Mouse (Mus musculus): Measurements from ENCODE around the gene Kat14. TPM values are rescaled to one million over a fixed set of nuclear protein-coding genes. Genes with fewer than 3 reads are reported as not detected.
A peak's percentile ranks its signal among the peaks of the same experiment; 100 is the strongest.

The Kat14 gene
- total RNA-seq, 1 experiment from 2014 or later = 25.3 TPM

DNA sequence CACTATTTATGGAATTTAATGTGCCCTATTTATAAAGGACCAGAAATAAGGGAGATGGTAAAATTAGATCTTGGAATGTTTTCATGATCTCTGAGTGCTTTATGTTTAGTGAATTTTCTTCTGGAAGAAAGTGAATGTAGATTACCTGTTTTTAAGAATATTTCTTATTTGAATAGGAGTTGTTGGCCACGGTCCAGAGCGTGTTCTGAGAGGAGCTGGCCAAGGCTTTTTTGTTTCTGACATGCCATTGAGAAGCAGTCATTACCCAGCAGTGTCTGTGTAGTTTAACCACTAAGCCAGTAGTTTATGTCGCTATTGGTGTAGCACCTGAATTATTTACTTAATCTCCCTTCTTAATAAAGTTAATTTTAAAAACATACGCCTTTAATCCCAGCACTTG lies 13.0 kb downstream of the Kat14 start:
- DNase-seq = no peak

DNA sequence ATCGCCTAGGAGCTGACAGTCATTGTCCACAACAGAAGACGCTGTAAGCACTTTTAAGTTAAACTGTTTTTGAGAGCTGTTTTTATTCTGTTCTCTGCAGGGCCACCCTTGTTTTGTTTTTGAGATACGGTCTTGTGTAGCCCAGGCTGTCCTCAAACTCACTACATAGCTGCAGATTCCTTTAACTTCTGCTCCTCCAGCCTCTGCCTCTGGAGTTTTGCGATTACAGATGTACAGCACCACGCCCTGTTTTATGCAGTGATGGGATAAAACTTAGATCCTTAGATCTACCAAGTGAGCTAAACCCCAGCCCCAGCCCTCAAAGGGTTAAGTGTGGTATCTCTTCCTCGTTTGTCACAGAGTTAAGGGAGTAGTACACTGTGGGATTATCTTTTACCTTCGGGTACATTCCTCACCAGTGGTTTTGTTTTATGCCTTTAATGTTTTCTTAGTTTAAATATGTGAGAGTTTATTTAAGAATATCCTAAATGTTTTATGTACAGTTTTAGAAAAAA lies 13.9 kb downstream of the Kat14 start:
- no peak for DNase-seq

DNA sequence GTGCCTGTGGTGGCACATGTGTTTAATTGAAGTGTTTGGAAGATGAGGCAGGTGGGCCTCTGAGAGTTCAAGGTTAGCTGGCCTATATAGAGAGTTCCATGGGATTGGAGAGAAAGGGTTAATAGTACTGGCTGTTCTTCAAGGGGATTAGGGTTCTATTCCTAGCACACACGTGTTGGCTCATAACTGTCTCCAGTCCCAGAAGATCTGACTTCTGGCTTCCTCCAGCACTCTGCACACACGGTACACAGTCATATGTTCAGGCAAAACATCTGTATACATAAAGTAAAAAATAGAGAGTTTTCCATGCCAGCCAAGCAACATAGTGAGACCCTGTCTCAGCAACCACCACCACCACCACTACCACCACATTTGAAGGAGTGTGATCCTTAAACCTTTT lies 17.5 kb downstream of the Kat14 start:
- no peak for DNase-seq

DNA sequence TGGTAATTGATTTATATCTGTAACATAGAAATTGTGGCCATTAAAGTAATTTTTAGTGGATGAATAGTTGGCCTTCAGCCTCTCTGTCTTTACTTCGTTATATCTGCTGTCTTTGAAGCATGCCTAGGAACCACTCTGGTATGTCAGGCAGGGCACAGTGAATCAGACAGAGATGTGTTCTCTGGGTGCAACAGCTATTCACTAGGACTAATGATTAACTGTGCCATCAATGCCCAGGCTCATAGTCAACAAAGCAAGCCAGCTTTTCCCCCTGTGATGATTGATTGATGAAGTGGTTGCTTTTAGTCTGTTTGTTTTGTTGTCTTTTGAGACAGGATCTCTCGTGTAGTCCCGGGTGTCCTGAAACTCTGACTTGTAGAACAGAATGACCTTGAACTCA lies 19.6 kb downstream of the Kat14 start:
- no peak for DNase-seq

DNA sequence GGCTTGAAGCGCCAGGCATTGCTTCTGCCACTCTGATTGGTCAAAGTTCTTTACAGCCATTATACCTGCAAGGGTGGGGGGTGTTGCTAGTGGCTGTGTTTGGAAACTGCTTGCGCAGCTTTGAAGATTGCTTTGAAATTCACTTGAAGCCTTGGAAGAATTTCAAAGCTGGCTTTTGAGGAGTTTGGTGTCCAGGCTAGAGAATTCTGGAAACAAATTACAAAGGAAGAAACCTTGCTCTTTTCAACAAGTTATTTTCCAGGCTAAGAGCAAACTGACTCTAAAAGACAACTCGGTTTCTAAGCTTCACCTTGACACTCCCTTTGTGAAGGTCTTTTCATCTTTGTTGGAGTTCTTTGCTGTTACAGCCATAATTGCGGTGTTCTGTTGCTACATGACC lies 30.7 kb downstream of the Kat14 start:
- no peak for DNase-seq

DNA sequence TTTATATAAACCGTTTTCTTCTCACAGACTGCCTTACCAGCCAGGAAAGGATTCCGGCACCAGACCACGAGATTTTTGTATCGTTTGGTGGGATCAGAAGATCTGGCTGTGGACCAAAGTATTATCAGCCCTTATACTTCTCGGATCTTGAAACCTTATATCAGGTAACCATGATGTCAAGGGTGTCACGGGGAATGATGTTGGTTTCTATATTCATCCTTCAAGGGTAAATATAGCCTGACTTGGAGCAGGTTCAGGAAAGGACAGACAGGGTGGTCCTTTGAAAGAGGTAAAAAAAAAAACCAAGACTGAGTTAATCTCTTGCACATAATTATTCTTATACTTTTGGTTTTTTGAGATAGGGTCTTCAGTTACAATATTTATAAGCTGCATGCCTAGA lies 31.9 kb downstream of the Kat14 start:
- no peak for DNase-seq

DNA sequence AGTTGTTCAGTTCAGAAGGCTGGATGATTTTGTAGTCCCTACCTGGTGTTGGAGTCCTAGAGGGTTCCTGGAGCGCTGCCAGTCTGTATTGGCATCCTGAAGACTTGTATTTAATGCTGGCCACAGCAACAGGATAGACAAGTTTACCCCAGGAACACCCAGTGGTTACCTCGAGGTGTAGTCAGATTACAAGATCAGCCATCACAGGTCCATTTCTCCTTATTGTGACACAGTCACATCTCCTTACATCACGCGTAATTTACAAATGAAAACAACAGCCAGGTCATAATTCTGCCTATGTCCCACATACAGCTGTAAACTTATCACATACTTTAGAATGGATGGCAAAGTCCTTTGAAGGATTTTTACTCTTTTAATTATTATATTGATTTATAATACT lies 40.3 kb downstream of the Kat14 start:
- no peak for DNase-seq

DNA sequence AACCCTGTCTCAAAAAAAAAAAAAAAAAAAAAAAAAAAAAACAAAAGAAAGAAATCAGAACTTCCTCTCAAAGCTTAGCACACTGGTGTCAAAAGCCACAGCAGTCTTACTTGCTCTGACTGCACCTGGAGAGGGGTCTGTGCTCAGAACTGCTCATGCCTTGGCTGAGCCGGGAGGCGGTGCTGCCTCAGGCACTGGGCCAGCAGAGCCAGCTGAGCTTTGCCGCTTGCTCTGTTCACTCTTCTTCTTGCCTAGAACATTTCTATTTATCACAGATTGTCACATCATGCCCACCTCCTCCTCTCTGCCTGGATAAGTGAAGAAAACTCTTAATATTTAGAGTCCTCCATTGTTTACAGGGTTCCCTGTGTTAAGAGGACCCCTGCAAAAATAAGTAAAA lies 41.8 kb downstream of the Kat14 start:
- DNase-seq = no peak

DNA sequence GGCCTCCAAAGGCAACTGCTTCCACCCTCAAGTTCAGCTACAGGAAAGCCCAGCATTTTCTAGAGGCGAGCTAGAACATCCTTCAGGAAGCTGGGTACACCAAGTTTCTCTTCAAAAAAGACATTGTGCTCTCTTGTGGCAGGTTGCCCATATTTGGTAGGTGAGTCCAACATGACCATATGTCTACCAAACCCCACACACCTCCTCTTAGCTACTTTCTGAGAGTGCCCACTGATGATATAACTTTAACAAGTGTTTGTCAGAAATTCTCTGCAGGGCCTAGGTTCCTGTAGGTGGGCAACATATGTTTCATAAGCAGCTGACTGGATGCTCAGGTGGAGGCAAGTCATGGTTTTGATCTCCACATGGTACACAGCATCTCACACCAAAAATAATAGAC lies 45.9 kb downstream of the Kat14 start:
- no peak for DNase-seq

DNA sequence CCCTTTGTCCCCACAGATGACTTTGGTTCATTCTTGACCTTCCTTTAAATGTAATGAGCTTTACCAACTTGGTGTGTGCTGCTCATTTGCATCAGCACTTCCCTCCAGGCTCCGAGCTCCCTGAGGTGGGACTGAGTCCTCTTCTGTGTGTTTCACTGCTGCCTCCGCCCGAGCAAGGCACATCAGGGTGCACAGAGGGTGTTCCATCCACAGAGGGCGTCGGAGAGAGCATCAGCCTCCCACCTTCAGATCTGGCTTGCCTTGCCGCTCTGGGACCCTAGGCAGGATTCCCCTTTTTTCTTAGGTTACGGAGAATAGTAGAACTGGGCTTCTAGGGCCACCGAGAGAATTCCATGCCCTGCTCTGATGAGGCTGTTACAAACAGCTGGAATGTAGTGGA lies 48.1 kb downstream of the Kat14 start:
- no peak for DNase-seq

DNA sequence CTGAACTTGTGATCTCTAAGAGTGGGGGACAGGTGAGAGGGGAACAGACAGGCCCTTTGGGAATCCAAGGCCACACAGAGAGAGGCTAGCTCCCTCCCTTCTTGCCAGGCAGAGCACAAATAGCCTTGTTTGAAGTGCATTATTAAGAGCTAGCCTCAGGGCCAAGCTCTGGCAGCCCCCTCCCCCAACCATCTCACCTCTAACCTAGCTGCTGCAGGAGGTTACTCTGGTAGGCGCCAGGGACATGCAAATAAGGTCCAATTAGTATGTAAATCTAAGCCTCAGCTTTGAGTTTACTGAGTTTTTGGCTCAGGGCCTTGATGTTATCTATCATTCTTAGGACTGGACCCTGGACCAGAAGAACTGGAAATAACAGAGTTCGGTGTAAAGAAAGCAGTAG lies 49.3 kb downstream of the Kat14 start:
- no peak for DNase-seq

DNA sequence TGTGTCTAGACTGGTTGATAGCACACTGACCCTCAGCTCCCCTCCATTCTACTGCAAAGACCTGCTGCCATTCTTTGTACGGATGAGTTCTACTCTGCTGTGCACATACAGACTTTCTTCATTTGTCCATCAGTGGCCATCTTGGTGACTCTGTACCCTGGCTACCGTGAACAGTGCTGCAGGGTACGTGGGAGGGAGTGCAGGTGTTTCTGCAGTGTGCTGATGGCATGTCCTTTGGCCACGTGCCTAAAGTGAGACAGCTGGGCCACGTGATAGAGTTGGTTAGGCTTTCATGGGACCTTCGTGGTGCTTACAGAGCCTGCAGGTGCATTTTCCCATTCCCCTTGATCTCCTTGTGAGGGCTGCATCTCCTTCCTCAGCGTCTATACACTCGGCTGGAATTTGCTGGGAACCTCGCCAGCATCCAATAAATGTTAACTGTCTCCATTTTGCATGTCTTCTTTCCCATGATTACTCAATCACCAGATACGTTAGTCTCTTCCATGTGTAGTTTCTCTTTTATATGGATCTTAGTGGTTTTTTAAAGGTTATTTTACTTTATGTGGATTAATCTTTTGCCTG lies 53.4 kb downstream of the Kat14 start:
- no peak for DNase-seq

DNA sequence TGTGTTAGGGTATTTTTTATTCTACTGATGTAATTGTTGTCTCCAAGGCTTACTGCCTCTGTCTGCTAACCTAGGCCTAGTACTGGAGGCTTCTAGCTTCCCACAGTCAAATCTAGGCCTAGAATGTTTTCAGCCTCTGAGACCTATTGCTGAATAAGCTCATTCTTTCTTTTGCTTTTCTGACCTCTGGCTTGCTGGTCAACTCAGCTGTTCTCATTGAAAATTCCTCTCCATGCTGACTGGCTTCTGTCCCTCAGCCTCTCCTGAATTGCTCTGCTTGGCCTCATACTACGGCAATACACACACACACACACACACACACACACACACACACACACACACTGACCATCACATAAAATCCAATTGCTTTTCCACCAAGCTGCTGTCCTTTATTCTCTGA lies 57.0 kb downstream of the Kat14 start:
- no peak for DNase-seq

DNA sequence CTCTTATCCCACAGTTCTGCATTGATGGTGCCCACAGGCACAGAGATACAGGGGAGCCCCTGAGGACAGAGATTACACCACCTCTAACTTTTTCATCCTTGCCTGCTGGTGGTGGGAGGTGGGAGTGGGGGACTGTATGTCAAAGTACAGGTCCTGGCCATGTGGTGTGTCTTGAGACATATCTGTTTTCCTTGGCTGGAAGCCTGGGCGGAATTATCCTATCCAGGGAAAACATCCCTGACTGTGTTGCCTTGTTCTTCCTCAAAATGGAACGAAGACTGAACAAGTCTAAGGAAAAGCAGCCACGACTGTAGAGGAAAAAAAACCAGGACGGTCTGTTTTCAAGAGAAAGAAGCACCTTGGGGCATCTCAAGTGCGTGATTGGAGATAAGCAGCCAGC lies 59.1 kb downstream of the Kat14 start:
- no peak for DNase-seq

DNA sequence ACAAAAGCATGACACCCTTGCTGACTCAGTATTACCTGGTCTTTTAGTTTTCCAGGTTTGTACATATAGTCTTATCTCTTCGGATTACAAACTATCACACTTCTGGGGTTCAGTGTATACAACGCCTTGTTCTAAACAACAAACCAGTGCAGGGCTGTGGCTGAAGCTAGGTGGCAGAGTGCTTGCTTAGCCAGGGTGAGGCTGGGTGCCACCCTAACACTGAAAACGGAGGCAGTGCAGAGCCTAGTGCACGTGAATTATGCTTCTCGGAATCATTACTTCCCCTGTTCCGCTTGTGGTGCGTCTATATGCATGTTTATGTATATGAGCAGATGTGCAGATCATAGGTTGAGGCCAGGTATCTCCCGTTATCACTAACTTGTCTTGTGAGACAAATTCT lies 59.9 kb downstream of the Kat14 start:
- no peak for DNase-seq

DNA sequence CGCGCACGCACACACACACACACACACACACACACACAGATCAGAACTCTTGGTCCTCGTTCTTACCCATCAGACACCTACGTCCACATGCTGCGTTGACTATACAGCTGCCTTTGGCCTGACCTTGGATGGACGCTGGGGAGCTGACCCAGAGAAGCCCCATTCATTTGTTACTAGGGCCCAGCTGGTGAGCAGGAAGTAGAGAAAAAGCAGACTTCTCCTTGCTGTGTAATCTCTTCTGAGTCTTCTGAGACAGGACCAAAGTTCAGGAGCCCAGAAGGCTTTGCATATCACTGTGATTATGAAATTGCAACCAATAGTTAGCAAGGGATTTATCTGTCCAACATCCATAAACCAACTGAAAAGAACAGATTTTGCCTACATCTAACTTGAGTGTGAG lies 60.4 kb downstream of the Kat14 start:
- no peak for DNase-seq

DNA sequence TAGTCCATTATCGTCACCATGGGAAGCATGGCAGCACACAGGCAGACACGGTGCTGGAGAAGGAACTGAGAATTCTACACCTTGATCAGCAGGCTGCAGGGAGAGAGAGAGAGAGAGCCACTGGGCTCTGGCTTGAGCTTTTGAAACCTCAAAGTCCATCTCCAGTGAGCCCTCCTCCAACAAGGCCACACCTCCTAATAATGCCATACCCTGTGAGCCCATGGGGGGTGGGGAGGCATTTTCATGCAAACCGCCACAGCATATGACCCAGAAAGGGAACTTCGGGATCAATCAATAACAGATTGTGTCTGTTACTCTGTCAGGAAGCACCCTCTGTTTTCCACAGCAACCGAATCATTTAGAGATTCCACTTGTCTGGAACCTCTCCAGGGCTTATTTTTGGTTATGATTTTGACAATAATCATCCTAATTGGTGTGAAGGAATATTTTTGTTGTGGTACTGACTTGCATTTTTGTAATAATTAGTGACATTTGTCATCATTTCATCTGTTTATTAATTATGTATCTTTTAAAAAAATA lies 62.6 kb downstream of the Kat14 start:
- no peak for DNase-seq

DNA sequence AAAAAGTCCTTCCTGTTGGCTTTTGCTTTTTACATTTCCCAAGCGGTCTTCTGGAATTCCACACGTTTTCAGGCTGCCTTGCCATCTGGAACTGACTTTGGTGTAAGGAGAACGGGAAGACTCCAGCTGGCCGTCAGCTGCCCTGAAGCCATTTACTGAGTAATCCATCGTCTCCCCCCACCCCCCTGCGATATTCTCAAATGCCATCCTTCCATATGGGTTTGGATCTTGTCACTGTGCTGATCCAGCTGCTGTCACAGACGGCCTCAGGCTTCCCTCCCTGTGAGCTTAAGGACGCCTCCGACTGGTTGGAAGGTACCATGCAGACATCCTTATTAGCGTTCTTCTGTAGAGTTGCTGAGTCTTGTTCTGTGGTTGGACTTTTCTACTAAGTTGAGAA lies 66.9 kb downstream of the Kat14 start:
- DNase-seq = no peak

DNA sequence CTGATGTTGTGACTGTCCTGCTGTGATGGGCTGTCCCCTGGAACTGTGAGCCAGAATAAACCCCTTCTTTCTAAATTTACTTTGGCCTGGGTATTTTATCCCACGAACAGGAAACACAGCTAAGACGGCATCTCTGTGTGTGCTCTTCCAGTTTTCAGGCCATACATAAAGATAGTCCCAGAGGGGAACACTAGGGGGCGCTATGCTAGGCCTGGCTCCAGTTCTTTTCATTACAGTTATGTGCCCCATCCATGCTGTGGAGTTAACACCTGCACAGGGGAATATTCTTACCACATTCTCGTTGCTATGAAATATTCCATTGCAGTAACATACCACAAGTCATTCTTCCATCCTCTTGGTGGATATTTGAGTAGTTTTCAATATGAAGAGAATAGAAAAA lies 69.6 kb downstream of the Kat14 start:
- no peak for DNase-seq

DNA sequence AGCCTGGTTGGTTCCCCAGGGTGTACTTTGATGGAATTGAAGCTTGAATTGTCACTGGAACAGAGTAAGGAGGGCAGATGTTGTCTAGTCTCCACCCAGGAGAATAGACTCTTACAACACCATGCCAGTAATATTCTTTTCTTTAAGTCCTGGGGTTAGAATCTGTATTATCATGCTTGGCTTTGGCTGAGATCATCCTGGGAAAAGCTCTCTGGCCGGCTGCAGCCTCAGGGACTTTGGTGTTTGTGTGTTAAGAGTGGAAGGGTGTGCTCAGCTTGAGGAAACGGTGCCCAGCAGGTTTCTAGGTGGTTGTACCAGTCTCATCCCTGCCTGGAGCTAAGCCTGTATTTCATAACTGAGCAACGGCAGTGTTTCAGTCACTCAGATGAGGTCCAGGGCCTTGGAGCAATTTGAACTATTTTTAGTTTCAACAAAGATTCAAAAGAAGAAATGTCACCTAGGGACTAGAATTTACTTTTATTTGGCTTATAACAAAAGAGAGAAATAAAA lies 70.5 kb downstream of the Kat14 start:
- DNase-seq = no peak

DNA sequence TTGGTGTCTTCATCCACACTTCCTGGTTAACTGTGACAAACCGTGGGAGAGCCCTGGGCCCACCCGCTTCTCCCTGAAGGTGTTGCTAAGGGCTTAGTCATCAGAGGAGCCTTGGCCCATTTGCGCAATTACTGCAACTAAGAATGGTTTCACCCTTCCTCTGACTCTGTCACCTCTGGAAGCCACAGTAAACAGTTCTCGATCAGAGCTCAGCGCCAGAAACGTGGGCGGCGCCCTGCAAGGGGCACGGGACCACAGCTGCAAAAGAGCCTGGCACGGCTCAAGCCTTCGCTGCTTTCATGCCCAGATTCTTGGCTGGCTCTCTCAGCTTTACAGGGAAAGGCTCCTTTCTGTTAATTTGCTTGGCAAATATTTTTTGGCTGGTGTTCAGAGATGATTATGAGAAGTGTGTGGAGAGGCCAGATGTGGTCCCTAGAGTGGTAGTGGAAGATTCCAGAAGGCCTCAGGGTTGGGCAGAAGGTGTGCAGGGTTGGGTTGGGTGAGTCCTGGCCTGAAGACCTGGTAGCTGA lies 72.7 kb downstream of the Kat14 start:
- peak; percentile 74 for DNase-seq

DNA sequence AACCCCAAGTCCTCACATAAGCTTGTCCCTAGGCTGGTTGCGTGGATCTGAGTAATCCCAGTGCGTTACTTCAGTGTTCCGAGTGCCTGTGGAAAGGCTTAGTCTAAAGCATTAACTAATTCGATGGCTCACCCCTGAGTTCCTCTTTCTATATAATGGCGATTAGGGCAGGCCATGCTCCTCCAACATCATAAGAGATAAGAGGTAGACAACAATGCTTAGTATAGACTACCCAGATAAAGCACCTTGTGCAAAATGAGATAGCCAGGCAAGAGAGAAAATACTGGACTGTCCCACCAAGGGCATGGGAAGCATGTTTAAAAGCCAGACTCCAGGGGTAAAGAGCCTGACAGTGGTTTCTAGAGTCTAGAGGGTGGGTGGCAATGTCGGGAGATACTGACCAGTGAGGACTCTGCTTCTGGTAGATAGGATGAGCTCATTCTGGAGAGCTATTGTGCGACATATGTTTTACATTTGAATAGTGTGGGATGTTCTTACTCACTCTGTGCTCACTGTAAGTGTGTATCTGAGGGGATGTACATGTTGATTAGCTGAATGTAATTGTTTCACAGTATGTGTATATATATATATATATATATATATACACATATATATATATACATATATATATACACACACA lies 77.7 kb downstream of the Kat14 start:
- no peak for DNase-seq

DNA sequence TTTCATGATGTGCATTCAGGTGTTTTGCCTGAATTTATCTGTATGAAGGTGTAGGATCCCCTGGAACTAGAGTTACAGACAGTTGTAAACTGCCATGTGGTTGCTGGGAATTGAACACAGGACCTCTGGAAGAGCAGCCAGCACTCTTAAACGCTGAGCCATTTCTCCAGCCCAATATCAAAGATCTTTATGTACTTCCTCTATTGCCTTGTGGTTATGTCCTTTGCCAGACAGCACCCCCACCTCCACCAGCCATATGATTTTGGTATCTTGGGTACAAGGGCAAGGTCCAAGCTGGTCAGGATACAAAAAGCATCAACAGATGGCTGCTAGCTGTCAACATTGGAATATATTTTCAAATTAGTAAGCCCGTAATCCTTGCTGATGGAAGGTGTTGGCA lies 81.6 kb downstream of the Kat14 start:
- no peak for DNase-seq

All from adrenal gland, postnatal 14 days (tissue).